ENCODE assay signal across 12 mouse cellular contexts in the genomic region with DNA sequence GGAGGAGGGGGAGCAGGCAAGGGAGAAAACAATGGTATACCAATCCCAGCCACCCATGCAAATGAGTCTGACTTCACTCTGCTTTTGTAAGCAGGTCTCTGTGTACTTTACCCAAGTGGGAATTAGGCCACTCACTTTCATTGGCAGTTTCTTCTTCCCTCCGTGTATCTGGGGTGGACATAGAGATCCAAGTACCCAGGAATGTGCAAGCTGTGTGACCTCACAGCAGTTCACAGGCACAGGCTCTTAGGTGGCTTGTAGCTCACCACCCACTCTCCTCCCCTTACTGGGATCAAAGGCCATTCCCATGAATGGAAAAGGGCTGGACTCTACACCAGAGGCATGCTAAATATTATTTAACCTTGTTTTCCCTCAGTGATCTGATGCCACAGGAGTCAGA. TPM values are rescaled to one million over a fixed set of nuclear protein-coding genes. Genes with fewer than 3 reads are reported as not detected.
DNase-seq lines count a peak whose midpoint lies in the region; ATAC-seq lines count a peak whose summit lies in the region.
"Had no signal": no experiment of that assay in that cellular context is flagged by ENCODE, and none has a peak within 500 bp of the region (broad histone marks: within the 10 kb centered on the region; RNA-seq: fewer than 3 reads in every experiment).

No protein-coding gene starts in this region.

- 11% methylated on average over 1 of the region's 1 CpGs for WGBS in embryonic facial prominence, embryonic 10.5 days
- 20% methylated on average over 1 of the region's 1 CpGs for WGBS in stomach, embryonic 15.5 days

- peaks cover 6% of the 10 kb centered on the region; the same call in 1 of the 2 replicates for H3K4me1 ChIP-seq in embryonic facial prominence, embryonic 10.5 days
- no peaks in the 10 kb centered on the region for H3K4me1 ChIP-seq in stomach, embryonic 15.5 days
- H3K4me1 ChIP-seq: hindbrain, embryonic 13.5 days; lung, embryonic 15.5 days had no signal

- H3K9ac ChIP-seq in stomach, embryonic 15.5 days: no peak overlapping the region
- H3K9ac ChIP-seq: hindbrain, embryonic 13.5 days; lung, embryonic 15.5 days had no signal

- H3K4me2 ChIP-seq in stomach, embryonic 15.5 days: no peak overlapping the region
- H3K4me2 ChIP-seq: hindbrain, embryonic 13.5 days; lung, embryonic 15.5 days had no signal

- H3K4me3 ChIP-seq in embryonic facial prominence, embryonic 10.5 days: no peak overlapping the region
- H3K4me3 ChIP-seq in stomach, embryonic 15.5 days (replicated peaks): no peak overlapping the region
- H3K4me3 ChIP-seq: hindbrain, embryonic 13.5 days; lung, embryonic 15.5 days had no signal

- H3K27me3 ChIP-seq in embryonic facial prominence, embryonic 10.5 days (replicated peaks; ENCODE audit: low read depth, poor library complexity, severe bottlenecking): no peaks in the 10 kb centered on the region
- no peaks in the 10 kb centered on the region for H3K27me3 ChIP-seq in stomach, embryonic 15.5 days (replicated peaks)
- H3K27me3 ChIP-seq: hindbrain, embryonic 13.5 days; lung, embryonic 15.5 days had no signal

- H3K9me3 ChIP-seq in embryonic facial prominence, embryonic 10.5 days: no peaks in the 10 kb centered on the region
- H3K9me3 ChIP-seq in stomach, embryonic 15.5 days: no peaks in the 10 kb centered on the region
- H3K9me3 ChIP-seq: hindbrain, embryonic 13.5 days; lung, embryonic 15.5 days had no signal

- intact Hi-C loops in heart, postnatal 36 days (cut with DNase I): no loop called here

- DNase-seq in lung, adult 18-20 months: peak; percentile 46 to 69
- no peak for DNase-seq in lung, postnatal 14 days
- peak; percentile 16 for DNase-seq in embryonic facial prominence, embryonic 10.5 days (ENCODE audit: low spot score)
- DNase-seq in kidney, postnatal 10 days: peak; percentile 63
- DNase-seq in spleen, postnatal 14 days (ENCODE audit: low spot score in 2 of 2): no peak
- DNase-seq in heart, postnatal 36 days: no peak
- DNase-seq: thymus, adult 2 months had no signal

- peak; percentile 68; the same call in 1 of the 2 replicates for ATAC-seq in stomach, embryonic 15.5 days (ENCODE audit: insufficient read depth, low FRiP score, low read depth)
- no peak for ATAC-seq in erythroblast, adult 5-6 weeks (replicated peaks; ENCODE audit: low FRiP score, poor library complexity, severe bottlenecking)
- ATAC-seq: CD4-positive, CD25-positive, alpha-beta regulatory T cell, adult 4 months had no signal

- no peak overlapping the region for H3K27ac ChIP-seq in embryonic facial prominence, embryonic 10.5 days (replicated peaks)
- H3K27ac ChIP-seq in stomach, embryonic 15.5 days: no peak overlapping the region
- H3K27ac ChIP-seq: hindbrain, embryonic 13.5 days; lung, embryonic 15.5 days had no signal

- no peaks in the 10 kb centered on the region for H3K36me3 ChIP-seq in embryonic facial prominence, embryonic 10.5 days (replicated peaks)
- no peaks in the 10 kb centered on the region for H3K36me3 ChIP-seq in stomach, embryonic 15.5 days
- H3K36me3 ChIP-seq: hindbrain, embryonic 13.5 days; lung, embryonic 15.5 days had no signal

RNA-seq across cellular contexts. Expression of a gene that starts 10.0 kb away (rescaled TPM):
- polyA plus RNA-seq in embryonic facial prominence, embryonic 10.5 days (2016; fragmentation: Nextera tagmentation; extraction: Ambion mirVana): 17.2 and 18.6 TPM in 2 replicates
- 25.6 and 27.4 TPM in 2 replicates for polyA plus RNA-seq in stomach, embryonic 15.5 days (2015; fragmentation: Nextera tagmentation; extraction: Ambion mirVana)
- 10 to 100 TPM; 52.4 to 55.3 TPM for total RNA-seq in heart, postnatal 36 days (2021)
- total RNA-seq in erythroblast, adult 5-6 weeks (2015; ENCODE audit: low replicate concordance): 24.0 and 31.6 TPM in 2 replicates
- total RNA-seq in erythroblast, adult 5-6 weeks (2017; ENCODE audit: low replicate concordance): 13.2 and 13.4 TPM in 2 replicates

Comparison
In these comparisons a context has a peak if more than half of its experiments do, and no peak if none do; other contexts are left out.
1. DNase-seq: peak in lung, adult 18-20 months (2 of 2), embryonic facial prominence, embryonic 10.5 days (single experiment) and kidney, postnatal 10 days (single experiment); none in lung, postnatal 14 days (single experiment), spleen, postnatal 14 days (0 of 2) and heart, postnatal 36 days (0 of 2).